Mouse (Mus musculus) forelimb bud, embryonic 11.5 days (tissue): ENCODE results near the gene Mon2.
A peak's percentile ranks its signal among the peaks of the same experiment; 100 is the strongest.
"Not testable (repeated sequence)": the region's sequence is repeated elsewhere in the genome, so short reads cannot be mapped to it uniquely, and the experiment has no call there.

Experiments
- DNase-seq: peaks from one replicate; pipeline ENCODE4 v3.0.0-alpha.2; 2012; ENCODE audit warnings: low read depth, low spot score

Mon2 gene

GRCm38 (mm10) chr10:122994402-122995107 is 81.8 kb downstream of the Mon2 start:
- no peak for DNase-seq

- DNase-seq = no peak
Measured at GRCm38 (mm10) chr10:122991648-122992047, 84.7 kb downstream of the Mon2 start.

- DNase-seq = no peak
Measured at GRCm38 (mm10) chr10:122991053-122991452, 85.3 kb downstream of the Mon2 start.

GRCm38 (mm10) chr10:122990606-122991005 is 85.7 kb downstream of the Mon2 start:
- no peak for DNase-seq

- no peak for DNase-seq
Measured at GRCm38 (mm10) chr10:122989916-122990315, 86.4 kb downstream of the Mon2 start.

- no peak for DNase-seq
Measured at GRCm38 (mm10) chr10:122988372-122988771, 87.9 kb downstream of the Mon2 start.

- DNase-seq = peak; percentile 66
Measured at GRCm38 (mm10) chr10:122987671-122988128, 88.6 kb downstream of the Mon2 start.

- peak; percentile 80 for DNase-seq
Measured at GRCm38 (mm10) chr10:122986320-122987225, 89.7 kb downstream of the Mon2 start.

GRCm38 (mm10) chr10:122985515-122986319 is 90.6 kb downstream of the Mon2 start:
- DNase-seq = peak; percentile 68

GRCm38 (mm10) chr10:122985252-122985514 is 91.1 kb downstream of the Mon2 start:
- no peak for DNase-seq

GRCm38 (mm10) chr10:122984531-122985251 is 91.6 kb downstream of the Mon2 start:
- no peak for DNase-seq

- peak; percentile 55 for DNase-seq
Measured at GRCm38 (mm10) chr10:122983579-122984530, 92.5 kb downstream of the Mon2 start.

- DNase-seq = no peak
Measured at GRCm38 (mm10) chr10:122982909-122983578, 93.3 kb downstream of the Mon2 start.

GRCm38 (mm10) chr10:122980123-122980522 is 96.2 kb downstream of the Mon2 start:
- DNase-seq = no peak

- DNase-seq = no peak
Measured at GRCm38 (mm10) chr10:122979356-122979755, 96.9 kb downstream of the Mon2 start.

GRCm38 (mm10) chr10:122976038-122976437 is 100.3 kb downstream of the Mon2 start:
- DNase-seq = no peak

- DNase-seq = no peak
Measured at GRCm38 (mm10) chr10:122973241-122973640, 103.1 kb downstream of the Mon2 start.

GRCm38 (mm10) chr10:122970188-122970587 is 106.1 kb downstream of the Mon2 start:
- no peak for DNase-seq

- no peak for DNase-seq
Measured at GRCm38 (mm10) chr10:122966421-122966820, 109.9 kb downstream of the Mon2 start.

- not testable (repeated sequence) for DNase-seq
Measured at GRCm38 (mm10) chr10:122965650-122966049, 110.7 kb downstream of the Mon2 start.
